Mouse (Mus musculus): ENCODE measurements around the gene Ppp1r14a.
A peak's percentile ranks its signal among the peaks of the same experiment; 100 is the strongest.

Gene Ppp1r14a

GRCm38 (mm10) chr7:29288942-29289638, at the start of gene Ppp1r14a:
Gene Ppp1r14a, plus strand, starts transcription at chr7:29289308.
- peak; percentile 54 to 63 for DNase-seq

- DNase-seq, result no peak
Measured at GRCm38 (mm10) chr7:29244732-29245416, 44.2 kb upstream of the Ppp1r14a start.

GRCm38 (mm10) chr7:29246015-29246414, 43.1 kb upstream of the Ppp1r14a start:
- no peak for DNase-seq

DNA sequence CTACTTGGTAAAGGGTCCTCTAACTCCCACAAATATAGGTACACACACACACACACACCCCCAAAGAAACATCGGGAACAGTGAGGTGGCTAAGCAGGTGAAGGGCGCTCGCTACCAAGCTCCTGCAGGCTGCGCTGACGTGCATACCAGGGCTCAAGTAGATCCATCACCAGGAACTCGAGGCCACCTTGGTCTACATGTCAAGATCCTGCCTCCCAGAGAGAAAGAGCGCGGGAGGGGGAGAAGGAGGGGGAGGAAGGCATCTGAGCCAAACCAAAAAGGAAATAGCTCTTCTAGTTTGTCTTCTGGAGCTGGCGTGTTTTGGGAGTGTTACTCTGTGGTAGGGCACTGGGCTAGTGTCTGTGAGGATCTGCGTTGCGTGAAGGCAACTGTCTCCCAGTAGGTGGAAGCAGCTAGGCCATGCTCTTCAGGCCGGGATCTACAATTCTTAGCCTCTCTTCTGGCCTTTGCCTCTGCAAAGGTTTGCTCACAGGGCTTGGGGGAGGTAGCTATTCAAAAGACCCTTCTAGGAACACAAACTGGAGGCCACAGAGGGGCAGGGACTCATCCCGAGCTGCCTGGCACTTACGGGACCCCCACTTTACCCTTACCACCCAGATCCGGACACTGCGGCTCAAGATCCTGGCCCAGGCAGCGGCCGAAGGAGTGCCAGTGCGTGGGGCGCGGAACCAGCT, 42.3 kb upstream of the Ppp1r14a start:
- DNase-seq, result no peak

GRCm38 (mm10) chr7:29247314-29247700, 41.8 kb upstream of the Ppp1r14a start:
- DNase-seq, result peak; percentile 72 to 80

GRCm38 (mm10) chr7:29247706-29248105, 41.4 kb upstream of the Ppp1r14a start:
- DNase-seq, result peak; percentile 19 to 31

DNA sequence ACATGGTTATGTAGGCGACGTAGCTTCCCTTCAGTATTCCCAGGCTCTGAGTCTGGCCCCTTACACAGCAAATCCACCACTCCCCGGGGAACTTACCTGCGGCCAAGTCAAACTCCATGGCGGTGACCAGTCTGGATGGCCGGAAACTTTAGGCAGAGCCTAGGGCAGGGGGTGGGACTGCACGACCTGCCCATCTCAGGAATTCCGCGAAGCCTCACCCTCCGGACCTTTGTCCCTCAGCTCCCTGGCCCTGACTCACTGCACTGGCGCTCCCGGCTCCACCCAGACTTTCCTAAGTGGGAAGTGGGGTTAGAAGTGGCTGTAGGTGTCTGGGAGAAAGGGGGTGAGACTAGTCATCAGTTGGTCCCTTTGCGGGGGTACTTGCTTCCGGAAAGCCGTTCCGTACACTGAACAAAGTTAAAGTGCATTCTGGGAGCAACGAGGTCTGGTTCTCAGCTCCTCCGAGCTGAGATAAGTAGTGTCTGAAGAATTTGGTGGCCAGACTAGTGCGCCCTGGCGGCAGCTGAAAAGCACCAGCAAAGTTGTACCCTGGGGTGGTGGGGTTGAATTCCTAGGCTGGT, 40.8 kb upstream of the Ppp1r14a start, which contains the start of gene 2200002D01Rik:
TSS of gene 2200002D01Rik (minus strand) at position 206 of the 581 bp plus-strand sequence.
- peak; percentile 25 to 49 for DNase-seq

- DNase-seq, result peak; percentile 44 to 66
Measured at GRCm38 (mm10) chr7:29251166-29251565, 37.9 kb upstream of the Ppp1r14a start.

DNA sequence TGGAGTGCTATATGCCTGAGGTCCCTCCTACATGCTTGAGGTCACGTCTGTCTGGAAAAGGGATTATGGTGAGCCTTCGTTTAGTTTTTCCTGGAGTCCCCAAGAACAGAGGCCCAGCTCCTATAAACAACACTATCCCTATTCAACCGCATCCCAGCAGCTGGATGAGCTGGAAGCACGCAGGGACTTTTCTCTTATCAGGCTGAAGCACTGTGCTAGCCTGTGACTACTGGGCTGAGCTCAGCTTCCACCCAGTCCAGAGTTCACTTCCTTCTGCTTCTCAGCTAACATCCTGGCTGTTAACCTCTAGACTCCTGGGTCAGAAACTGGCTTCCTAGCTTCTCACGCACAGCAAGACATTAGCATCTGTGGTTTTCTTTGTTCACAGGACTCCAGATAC, 35.3 kb upstream of the Ppp1r14a start:
- DNase-seq, result no peak

DNA sequence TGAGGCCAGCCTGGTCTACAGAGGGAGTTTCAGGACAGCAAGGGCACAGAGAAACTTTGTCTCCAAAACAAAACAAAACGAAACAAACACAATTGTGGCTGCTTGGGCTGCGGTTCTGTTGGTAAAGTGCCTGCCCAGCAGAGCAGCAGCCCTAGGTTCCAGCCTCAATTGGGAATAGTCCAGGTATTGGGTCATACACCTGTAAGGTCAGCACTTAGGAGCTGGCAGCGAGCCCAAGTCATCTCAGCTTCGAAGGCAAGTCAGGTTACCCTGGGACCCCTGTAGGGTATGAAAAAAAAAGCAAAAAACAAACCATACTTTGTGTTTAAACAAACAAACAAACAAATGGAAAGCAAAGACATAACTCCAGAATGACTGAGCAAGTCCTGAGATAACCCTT, 33.2 kb upstream of the Ppp1r14a start:
- no peak for DNase-seq

DNA sequence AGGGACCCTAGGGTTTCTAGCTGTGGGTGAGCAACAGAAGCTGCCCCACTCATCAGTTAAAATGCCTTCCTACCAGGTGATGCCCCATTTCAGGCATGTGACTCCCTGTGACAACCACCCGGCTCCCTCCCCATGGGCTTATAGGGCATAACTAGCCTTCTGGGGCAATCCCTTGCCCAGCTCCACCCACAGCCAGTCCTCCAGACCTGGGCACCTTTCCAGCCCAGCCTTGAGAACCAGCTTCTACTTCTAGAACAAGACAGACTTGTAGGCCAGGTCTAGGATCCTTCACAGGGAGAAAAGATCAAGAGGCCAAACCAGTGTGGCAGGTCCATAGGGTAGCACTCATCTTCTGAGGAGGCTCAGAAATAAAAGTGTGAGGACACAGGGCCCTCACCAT, 31.7 kb upstream of the Ppp1r14a start:
- DNase-seq, result no peak

GRCm38 (mm10) chr7:29259781-29260730, 29.1 kb upstream of the Ppp1r14a start:
- DNase-seq, result peak in 1 of 2 experiments; percentile 42

- DNase-seq, result no peak
Measured at GRCm38 (mm10) chr7:29262151-29262550, 27.0 kb upstream of the Ppp1r14a start.

GRCm38 (mm10) chr7:29263831-29264230, 25.3 kb upstream of the Ppp1r14a start:
- DNase-seq, result no peak

DNA sequence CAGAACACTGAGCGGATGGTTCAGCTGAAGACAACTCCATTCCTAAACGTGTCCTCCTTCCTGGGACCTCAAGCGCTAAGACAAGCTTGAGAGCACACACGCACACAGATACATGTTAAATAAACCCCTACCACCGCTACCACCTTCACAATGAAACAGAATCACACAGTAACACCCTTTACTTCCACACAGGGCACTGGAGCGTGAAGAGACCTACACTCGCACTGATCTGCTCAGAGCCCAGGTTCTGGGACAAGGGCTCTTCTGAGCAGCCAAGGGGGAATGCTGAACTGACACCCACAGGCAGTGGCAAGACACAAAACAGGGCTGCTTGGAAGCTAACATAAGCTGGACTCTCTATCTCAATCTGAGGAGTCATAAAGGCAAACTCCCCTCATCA, 23.5 kb upstream of the Ppp1r14a start:
- DNase-seq, result no peak

GRCm38 (mm10) chr7:29266931-29267330, 22.2 kb upstream of the Ppp1r14a start:
- no peak for DNase-seq

- DNase-seq, result no peak
Measured at GRCm38 (mm10) chr7:29270445-29270844, 18.7 kb upstream of the Ppp1r14a start.

GRCm38 (mm10) chr7:29271687-29272465, 17.2 kb upstream of the Ppp1r14a start:
- DNase-seq, result no peak

- DNase-seq, result no peak
Measured at GRCm38 (mm10) chr7:29276715-29277114, 12.4 kb upstream of the Ppp1r14a start.

DNA sequence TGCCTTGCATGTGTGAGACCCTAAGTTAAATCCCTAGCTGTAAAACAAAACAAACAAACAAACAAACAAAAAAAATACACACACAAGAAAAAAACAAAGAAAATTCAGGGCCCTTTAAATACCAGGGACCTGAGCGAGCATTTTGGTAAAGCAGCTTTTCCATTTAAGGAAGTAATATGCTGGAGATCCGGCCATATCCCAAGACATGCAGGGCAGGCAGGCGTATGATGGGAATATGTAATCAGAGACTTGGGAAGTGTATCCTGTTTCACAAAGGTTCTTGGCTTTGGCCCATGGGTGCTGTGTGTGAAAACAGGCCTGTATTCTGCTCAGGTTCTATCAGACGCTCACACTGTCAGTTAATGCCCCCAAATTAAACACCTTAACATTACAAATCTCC, 11.6 kb upstream of the Ppp1r14a start:
- DNase-seq, result no peak

GRCm38 (mm10) chr7:29279261-29279660, 9.8 kb upstream of the Ppp1r14a start:
- peak; percentile 21 to 35 for DNase-seq
